Mouse (Mus musculus) cerebellum, adult 2 months (tissue): ENCODE measurements around the gene Bicc1. TPM values are rescaled to one million over a fixed set of nuclear protein-coding genes. Genes with fewer than 3 reads are reported as not detected.
"Not testable (repeated sequence)": the region's sequence is repeated elsewhere in the genome, so short reads cannot be mapped to it uniquely, and the experiment has no call there.

Source experiments
- DNase-seq, 2 experiments: peaks; one replicate each; pipeline ENCODE4 v3.0.0; 2021
- H3K27ac ChIP-seq: fragments of 200-500 bp; 2 replicates; pipeline ENCODE4 v1.5.1; 2012; ENCODE audit warnings: low read length, control low read depth, inconsistent platforms; ENCODE audit not compliant: insufficient read depth
- H3K27me3 ChIP-seq: fragments of 200-500 bp; 2 replicates; pipeline ENCODE4 v1.6.1; 2012; ENCODE audit warnings: inconsistent platforms, mild to moderate bottlenecking, low read length, moderate library complexity; ENCODE audit not compliant: control insufficient read depth, insufficient read depth
- H3K4me1 ChIP-seq: fragments of 200-500 bp; 2 replicates; pipeline ENCODE4 v1.6.1; 2011; ENCODE audit warnings: low read length; ENCODE audit not compliant: control insufficient read depth, insufficient read depth
- H3K4me3 ChIP-seq: fragments of 200-500 bp; replicated peaks from 2 replicates; pipeline ENCODE3; 2011; ENCODE audit warnings: mild to moderate bottlenecking, low read depth, low read length, control low read depth; ENCODE audit not compliant: insufficient read depth
- CTCF ChIP-seq: fragments of 200-500 bp; IDR thresholded peaks from 2 replicates; pipeline ENCODE4 v1.5.1; 2011; ENCODE audit warnings: low read depth, mild to moderate bottlenecking, control low read depth, low read length, moderate library complexity, borderline replicate concordance; ENCODE audit not compliant: insufficient read depth
- POLR2A ChIP-seq: fragments of 200-500 bp; IDR thresholded peaks from 2 replicates; pipeline ENCODE4 v1.6.1; 2011; ENCODE audit warnings: low read length, control low read depth, borderline replicate concordance; ENCODE audit not compliant: insufficient read depth
- WGBS: fragments of 180-500 bp; shearing (Covaris S2); methylation state at CpG from one replicate; pipeline ENCODE4 v1.1.7; 2018; 5-methylcytosine and 5-hydroxymethylcytosine counted together
- polyA plus RNA-seq: library from polyadenylated mRNA; depleted of rRNA; stranded (reverse); fragments of >200 nt; gene quantifications from 2 replicates; pipeline ENCODE4 v1.2.3, GENCODE M21; 2012

The Bicc1 gene
- polyA plus RNA-seq, 1 experiment, result 2.6 TPM

GRCm38 (mm10) chr10:70952056-70952769 lies 207.3 kb downstream of the Bicc1 start:
- H3K4me1 ChIP-seq, result no peaks in the 10 kb centered on the region
- no peak for TF ChIP-seq CTCF
- no peak for TF ChIP-seq POLR2A
- no peaks in the 10 kb centered on the region for H3K27me3 ChIP-seq
- no peak for DNase-seq
- H3K4me3 ChIP-seq, result no peak overlapping the region
- H3K27ac ChIP-seq, result no peak overlapping the region
- WGBS, result 30% methylated on average over 11 of the region's 11 CpGs

- TF ChIP-seq POLR2A (no peak), CTCF (no peak)
- no peak for DNase-seq
- 57% methylated on average over 3 of the region's 3 CpGs for WGBS
- Histone ChIP-seq H3K4me1 (no peaks in the 10 kb centered on the region), H3K4me3 (no peak overlapping the region), H3K27ac (no peak overlapping the region), H3K27me3 (no peaks in the 10 kb centered on the region)
Observed at GRCm38 (mm10) chr10:70950105-70950424, 209.4 kb downstream of the Bicc1 start.

GRCm38 (mm10) chr10:70949254-70950104 lies 210.0 kb downstream of the Bicc1 start:
- TF ChIP-seq POLR2A (no peak), CTCF (no peak)
- Histone ChIP-seq H3K4me1 (no peaks in the 10 kb centered on the region), H3K27me3 (no peaks in the 10 kb centered on the region), H3K27ac (no peak overlapping the region), H3K4me3 (no peak overlapping the region)
- DNase-seq, result no peak
- WGBS, result 37% methylated on average over 23 of the region's 23 CpGs

GRCm38 (mm10) chr10:70948276-70948675 lies 211.2 kb downstream of the Bicc1 start:
- DNase-seq, result peak in 1 of 2 experiments; percentile 13
- 36% methylated on average over 10 of the region's 10 CpGs for WGBS
- no peaks in the 10 kb centered on the region for H3K4me1 ChIP-seq

GRCm38 (mm10) chr10:70946121-70946520 lies 213.4 kb downstream of the Bicc1 start:
- not testable (repeated sequence) for H3K27ac ChIP-seq, H3K4me1 ChIP-seq, DNase-seq, H3K27me3 ChIP-seq, H3K4me3 ChIP-seq
- 96% methylated on average over 13 of the region's 13 CpGs for WGBS

More at GRCm38 (mm10) chr10:70948276-70948675, 211.2 kb downstream of the Bicc1 start:
- H3K27me3 ChIP-seq, result no peaks in the 10 kb centered on the region
- no peak overlapping the region for H3K4me3 ChIP-seq
- TF ChIP-seq CTCF (no peak), POLR2A (no peak)
- no peak overlapping the region for H3K27ac ChIP-seq

- 23% methylated on average over 12 of the region's 12 CpGs for WGBS
- H3K4me3 ChIP-seq, result no peak overlapping the region
- H3K27ac ChIP-seq, result no peak overlapping the region
- H3K4me1 ChIP-seq, result no peaks in the 10 kb centered on the region
- no peak for DNase-seq
- H3K27me3 ChIP-seq, result no peaks in the 10 kb centered on the region
- no peak for TF ChIP-seq POLR2A
Observed at GRCm38 (mm10) chr10:70945076-70945475, 214.4 kb downstream of the Bicc1 start.

GRCm38 (mm10) chr10:70941623-70942022 lies 217.9 kb downstream of the Bicc1 start:
- Histone ChIP-seq H3K27me3 (no peaks in the 10 kb centered on the region), H3K4me1 (no peaks in the 10 kb centered on the region), H3K27ac (no peak overlapping the region), H3K4me3 (no peak overlapping the region)
- WGBS, result 77% methylated on average over 6 of the region's 6 CpGs
- DNase-seq, result no peak
- no peak for TF ChIP-seq CTCF
- TF ChIP-seq POLR2A, result no peak

GRCm38 (mm10) chr10:70939751-70940150 lies 219.7 kb downstream of the Bicc1 start:
- Histone ChIP-seq H3K4me1 (no peaks in the 10 kb centered on the region), H3K27ac (no peak overlapping the region), H3K4me3 (no peak overlapping the region), H3K27me3 (no peaks in the 10 kb centered on the region)
- DNase-seq, result no peak
- 25% methylated on average over 12 of the region's 12 CpGs for WGBS
- TF ChIP-seq CTCF, result no peak
- TF ChIP-seq POLR2A, result no peak
